Mouse (Mus musculus) neural tube, postnatal 0 days (tissue): ENCODE results near the gene Gm10486. TPM values are rescaled to one million over a fixed set of nuclear protein-coding genes. Genes with fewer than 3 reads are reported as not detected.

Source experiments
- polyA plus RNA-seq: library from polyadenylated mRNA; unstranded; fragments of >200 nt; fragmentation: Nextera tagmentation; extraction: Ambion mirVana; gene quantifications from 2 replicates; pipeline ENCODE4 v1.2.1, GENCODE M21; 2015

Gm10486 gene
- not detected in 2 replicates for polyA plus RNA-seq

GRCm38 (mm10) chrX:35067084-35067483, at the start of gene Gm10486:
TSS of gene Gm10486 (plus strand) at chrX:35067384.

